Mouse (Mus musculus) neural tube, embryonic 15.5 days (tissue): Measurements from ENCODE around the gene Ppp1r15b. TPM values are rescaled to one million over a fixed set of nuclear protein-coding genes. Genes with fewer than 3 reads are reported as not detected.
A peak's percentile ranks its signal among the peaks of the same experiment; 100 is the strongest.

ENCODE experiments used
- ATAC-seq: fragments of 200-750 bp; cut with Nextera tagmentation; 2 replicates; pipeline ENCODE4 v1.8.0; 2017; ENCODE audit warnings: mild to moderate bottlenecking, moderate TSS enrichment, moderate library complexity; ENCODE audit not compliant: low FRiP score
- H3K27ac ChIP-seq: fragments of 300-500 bp; sonication (generic); replicated peaks from 2 replicates; pipeline ENCODE4 v1.5.1; 2015; ENCODE audit warnings: mild to moderate bottlenecking, inconsistent platforms
- H3K27me3 ChIP-seq: fragments of 300-500 bp; sonication (generic); replicated peaks from 2 replicates; pipeline ENCODE4 v1.6.1; 2015; ENCODE audit warnings: inconsistent platforms
- H3K36me3 ChIP-seq: fragments of 300-500 bp; sonication (generic); 2 replicates; pipeline ENCODE4 v1.6.1; 2015; ENCODE audit warnings: inconsistent platforms
- H3K4me1 ChIP-seq: fragments of 300-500 bp; sonication (generic); 2 replicates; pipeline ENCODE4 v1.6.1; 2015; ENCODE audit warnings: inconsistent platforms
- H3K4me2 ChIP-seq: fragments of 300-500 bp; sonication (generic); 2 replicates; pipeline ENCODE4 v1.6.1; 2015; ENCODE audit warnings: inconsistent platforms, mild to moderate bottlenecking, moderate library complexity
- H3K4me3 ChIP-seq: fragments of 300-500 bp; sonication (generic); replicated peaks from 2 replicates; pipeline ENCODE4 v1.5.1; 2015; ENCODE audit warnings: mild to moderate bottlenecking, inconsistent platforms
- H3K9ac ChIP-seq: fragments of 300-500 bp; sonication (generic); replicated peaks from 2 replicates; pipeline ENCODE4 v1.6.1; 2015; ENCODE audit warnings: mild to moderate bottlenecking, inconsistent platforms
- H3K9me3 ChIP-seq: fragments of 300-500 bp; sonication (generic); replicated peaks from 2 replicates; pipeline ENCODE4 v1.6.1; 2016; ENCODE audit warnings: inconsistent platforms
- whole genome bisulfite sequencing: fragments of 180-500 bp; shearing (Covaris S2); methylation state at CpG from one replicate; pipeline ENCODE4 v1.1.7; 2015; ENCODE audit warnings: mixed read lengths; 5-methylcytosine and 5-hydroxymethylcytosine counted together
- polyA plus RNA-seq: library from polyadenylated mRNA; unstranded; fragments of >200 nt; fragmentation: Nextera tagmentation; extraction: Ambion mirVana; gene quantifications from 2 replicates; pipeline ENCODE4 v1.2.1, GENCODE M21; 2015

Ppp1r15b gene
- polyA plus RNA-seq, 1 experiment from 2014 or later, result 23.4 TPM

- Histone ChIP-seq H3K36me3 (no peaks in the 10 kb centered on the region), H3K4me2 (no peak overlapping the region), H3K27ac (no peak overlapping the region), H3K27me3 (no peaks in the 10 kb centered on the region), H3K9me3 (no peaks in the 10 kb centered on the region), H3K9ac (no peak overlapping the region), H3K4me3 (no peak overlapping the region), H3K4me1 (peaks cover 14% of the 10 kb centered on the region)
- 92% methylated on average over 9 of the region's 9 CpGs for WGBS
- no peak for ATAC-seq
Measured at GRCm38 (mm10) chr1:133125640-133126364, 5.1 kb upstream of the Ppp1r15b start.

- H3K4me3 ChIP-seq, result no peak overlapping the region
- 52% methylated on average over 4 of the region's 4 CpGs for WGBS
- no peaks in the 10 kb centered on the region for H3K36me3 ChIP-seq
- ATAC-seq, result no peak
- no peak overlapping the region for H3K27ac ChIP-seq
- no peak overlapping the region for H3K4me2 ChIP-seq
- no peaks in the 10 kb centered on the region for H3K27me3 ChIP-seq
- H3K4me1 ChIP-seq, result peaks cover 14% of the 10 kb centered on the region
- H3K9ac ChIP-seq, result no peak overlapping the region
- no peaks in the 10 kb centered on the region for H3K9me3 ChIP-seq
Measured at GRCm38 (mm10) chr1:133126365-133126740, 4.6 kb upstream of the Ppp1r15b start.

GRCm38 (mm10) chr1:133127328-133127727, 3.6 kb upstream of the Ppp1r15b start:
- Histone ChIP-seq H3K9me3 (no peaks in the 10 kb centered on the region), H3K36me3 (no peaks in the 10 kb centered on the region), H3K9ac (no peak overlapping the region), H3K4me2 (no peak overlapping the region), H3K4me1 (peaks cover 16% of the 10 kb centered on the region), H3K27me3 (no peaks in the 10 kb centered on the region), H3K4me3 (no peak overlapping the region), H3K27ac (no peak overlapping the region)
- ATAC-seq, result no peak
- WGBS, result 78% methylated on average over 9 of the region's 9 CpGs

GRCm38 (mm10) chr1:133129471-133130221, 1.3 kb upstream of the Ppp1r15b start:
- peak overlapping the region; percentile 98 for H3K27ac ChIP-seq
- no peaks in the 10 kb centered on the region for H3K9me3 ChIP-seq
- no peaks in the 10 kb centered on the region for H3K27me3 ChIP-seq
- peaks cover 39% of the 10 kb centered on the region for H3K4me1 ChIP-seq
- WGBS, result 21% methylated on average over 16 of the region's 16 CpGs
- ATAC-seq, result no peak
- H3K4me3 ChIP-seq, result no peak overlapping the region
- no peak overlapping the region for H3K9ac ChIP-seq
- H3K4me2 ChIP-seq, result peak overlapping the region; percentile 98
- H3K36me3 ChIP-seq, result no peaks in the 10 kb centered on the region

- H3K9me3 ChIP-seq, result no peaks in the 10 kb centered on the region
- peak overlapping the region; percentile 80 for H3K4me3 ChIP-seq
- H3K4me1 ChIP-seq, result peaks cover 58% of the 10 kb centered on the region
- peak overlapping the region; percentile 97 for H3K9ac ChIP-seq
- H3K36me3 ChIP-seq, result no peaks in the 10 kb centered on the region
- ATAC-seq, result no peak
- H3K27ac ChIP-seq, result peak overlapping the region; percentile 98
- no peaks in the 10 kb centered on the region for H3K27me3 ChIP-seq
- WGBS, result under 1% methylated on average over 35 of the region's 35 CpGs
- peak overlapping the region; percentile 98 for H3K4me2 ChIP-seq
Measured at GRCm38 (mm10) chr1:133131561-133131905, 590 bp downstream of the Ppp1r15b start.

- ATAC-seq, result no peak
- Histone ChIP-seq H3K9me3 (no peaks in the 10 kb centered on the region), H3K4me1 (peaks cover 62% of the 10 kb centered on the region), H3K27ac (peak overlapping the region; percentile 98), H3K36me3 (peaks cover 2% of the 10 kb centered on the region), H3K4me3 (peak overlapping the region; percentile 80), H3K4me2 (peak overlapping the region; percentile 98), H3K9ac (peak overlapping the region; percentile 97), H3K27me3 (no peaks in the 10 kb centered on the region)
- 0% methylated on average over 11 of the region's 11 CpGs for WGBS
Measured at GRCm38 (mm10) chr1:133131936-133132335, 993 bp downstream of the Ppp1r15b start.

GRCm38 (mm10) chr1:133132388-133133326, 1.7 kb downstream of the Ppp1r15b start:
- no peak for ATAC-seq
- no peaks in the 10 kb centered on the region for H3K9me3 ChIP-seq
- H3K27ac ChIP-seq, result peak overlapping the region; percentile 98; the same call in 1 of the 2 replicates
- peak overlapping the region; percentile 80 for H3K4me3 ChIP-seq
- H3K4me2 ChIP-seq, result peak overlapping the region; percentile 98
- H3K4me1 ChIP-seq, result peaks cover 66% of the 10 kb centered on the region
- H3K36me3 ChIP-seq, result peaks cover 10% of the 10 kb centered on the region
- WGBS, result 9% methylated on average over 26 of the region's 26 CpGs
- peak overlapping the region; percentile 97 for H3K9ac ChIP-seq
- H3K27me3 ChIP-seq, result no peaks in the 10 kb centered on the region

- Histone ChIP-seq H3K27me3 (no peaks in the 10 kb centered on the region), H3K4me2 (peak overlapping the region; percentile 98), H3K4me1 (peaks cover 66% of the 10 kb centered on the region), H3K4me3 (peak overlapping the region; percentile 80), H3K9me3 (no peaks in the 10 kb centered on the region), H3K27ac (no peak overlapping the region), H3K9ac (peak overlapping the region; percentile 97), H3K36me3 (peaks cover 17% of the 10 kb centered on the region)
- WGBS, result 18% methylated on average over 2 of the region's 2 CpGs
- ATAC-seq, result no peak
Measured at GRCm38 (mm10) chr1:133133425-133133824, 2.5 kb downstream of the Ppp1r15b start.

GRCm38 (mm10) chr1:133134071-133134470, 3.1 kb downstream of the Ppp1r15b start:
- Histone ChIP-seq H3K27me3 (no peaks in the 10 kb centered on the region), H3K4me2 (peak overlapping the region; percentile 98), H3K9ac (peak overlapping the region; percentile 97), H3K27ac (no peak overlapping the region), H3K4me3 (peak overlapping the region; percentile 80), H3K9me3 (no peaks in the 10 kb centered on the region), H3K36me3 (peaks cover 24% of the 10 kb centered on the region), H3K4me1 (peaks cover 66% of the 10 kb centered on the region)
- no peak for ATAC-seq
- WGBS, result 35% methylated on average over 4 of the region's 4 CpGs

- peak overlapping the region; percentile 98 for H3K4me2 ChIP-seq
- no peaks in the 10 kb centered on the region for H3K27me3 ChIP-seq
- peak overlapping the region; percentile 80 for H3K4me3 ChIP-seq
- H3K27ac ChIP-seq, result no peak overlapping the region
- 52% methylated on average over 4 of the region's 4 CpGs for WGBS
- no peaks in the 10 kb centered on the region for H3K9me3 ChIP-seq
- ATAC-seq, result no peak
- H3K36me3 ChIP-seq, result peaks cover 30% of the 10 kb centered on the region
- H3K4me1 ChIP-seq, result peaks cover 61% of the 10 kb centered on the region
- H3K9ac ChIP-seq, result 0 out of 2 replicates have a peak overlapping the region, but pooled peaks have one; percentile 14
Measured at GRCm38 (mm10) chr1:133134881-133135280, 3.9 kb downstream of the Ppp1r15b start.

- Histone ChIP-seq H3K27me3 (no peaks in the 10 kb centered on the region), H3K27ac (no peak overlapping the region), H3K4me2 (peak overlapping the region; percentile 98), H3K9ac (no peak overlapping the region), H3K36me3 (peaks cover 38% of the 10 kb centered on the region), H3K9me3 (no peaks in the 10 kb centered on the region), H3K4me1 (peaks cover 52% of the 10 kb centered on the region), H3K4me3 (0 out of 2 replicates have a peak overlapping the region, but pooled peaks have one; percentile 8)
- WGBS, result 61% methylated on average over 5 of the region's 5 CpGs
- no peak for ATAC-seq
Measured at GRCm38 (mm10) chr1:133135808-133136207, 4.9 kb downstream of the Ppp1r15b start.
